Mouse (Mus musculus): ENCODE measurements around the gene Olfr624. TPM values are rescaled to one million over a fixed set of nuclear protein-coding genes. Genes with fewer than 3 reads are reported as not detected.
"Not testable (repeated sequence)": the region's sequence is repeated elsewhere in the genome, so short reads cannot be mapped to it uniquely, and the experiment has no call there.

Olfr624 gene
- 0.12 TPM in 1 of 2 replicates, not detected in the other for total RNA-seq (2017)

DNA sequence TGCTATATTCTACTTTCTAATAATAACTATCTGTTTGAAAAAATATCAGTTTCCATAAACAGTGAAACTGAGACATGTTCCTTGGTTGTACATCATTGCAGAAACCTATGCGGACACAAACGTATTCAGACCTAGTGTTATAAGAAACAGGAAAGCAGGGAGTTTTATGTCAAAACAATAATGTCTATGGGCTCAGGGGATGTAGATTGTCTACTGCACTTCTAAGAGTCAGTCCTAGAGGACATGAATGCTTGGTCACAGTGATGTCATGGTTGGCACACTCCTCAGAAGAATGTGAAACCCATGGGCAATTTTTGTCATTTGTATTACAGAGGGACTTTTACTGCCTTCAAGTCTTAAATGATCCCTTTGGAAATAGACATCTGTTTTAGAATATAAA is at the start of gene Olfr624:
Gene Olfr624 (minus strand): TSS at position 101 of the 400 bp plus-strand sequence.
- ATAC-seq (ENCODE audit: extremely low read depth, insufficient number of reproducible peaks, low FRiP score, poor library complexity, severe bottlenecking) = no peak

DNA sequence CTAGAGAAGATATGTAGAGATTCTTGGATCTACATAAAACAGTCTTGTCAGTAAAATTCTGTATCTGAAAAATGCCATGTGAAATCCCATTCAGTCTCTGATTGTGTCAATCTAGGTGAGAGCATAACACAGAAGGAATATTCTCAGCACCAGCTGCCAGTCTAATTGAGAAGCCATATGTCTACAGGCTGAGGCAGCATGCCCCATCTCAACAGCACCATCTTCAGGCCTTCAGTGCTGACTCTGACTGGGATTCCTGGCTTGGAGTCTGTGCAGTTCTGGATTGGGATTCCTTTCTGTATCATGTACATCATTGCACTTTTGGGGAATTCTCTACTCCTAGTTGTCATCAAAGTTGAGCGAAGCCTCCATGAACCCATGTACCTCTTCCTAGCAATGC is 45.4 kb upstream of the Olfr624 start:
- not testable (repeated sequence) for ATAC-seq (ENCODE audit: extremely low read depth, insufficient number of reproducible peaks, low FRiP score, poor library complexity, severe bottlenecking)

DNA sequence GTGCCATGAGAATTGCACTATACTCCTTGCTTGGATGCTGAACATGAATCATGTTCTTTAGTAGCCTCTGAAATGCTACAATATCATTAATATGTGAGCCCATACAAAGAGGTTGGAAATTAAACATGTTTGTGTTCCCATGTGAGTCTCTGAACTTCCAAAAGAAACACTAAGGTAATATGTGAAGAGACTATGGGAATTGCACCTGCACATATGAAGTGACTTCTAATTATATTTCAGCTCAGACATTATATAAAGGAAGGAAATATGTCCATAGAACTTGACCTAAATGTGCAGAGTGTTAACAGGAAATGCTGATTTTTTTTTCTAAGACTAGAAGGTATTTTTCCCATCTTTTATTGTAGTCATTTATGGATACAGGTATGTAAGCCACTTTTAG is 43.4 kb upstream of the Olfr624 start, which contains the start of gene Olfr243:
Gene Olfr243 (plus strand): TSS at position 301 of the 400 bp plus-strand sequence.
- no peak for ATAC-seq (ENCODE audit: extremely low read depth, insufficient number of reproducible peaks, low FRiP score, poor library complexity, severe bottlenecking)

DNA sequence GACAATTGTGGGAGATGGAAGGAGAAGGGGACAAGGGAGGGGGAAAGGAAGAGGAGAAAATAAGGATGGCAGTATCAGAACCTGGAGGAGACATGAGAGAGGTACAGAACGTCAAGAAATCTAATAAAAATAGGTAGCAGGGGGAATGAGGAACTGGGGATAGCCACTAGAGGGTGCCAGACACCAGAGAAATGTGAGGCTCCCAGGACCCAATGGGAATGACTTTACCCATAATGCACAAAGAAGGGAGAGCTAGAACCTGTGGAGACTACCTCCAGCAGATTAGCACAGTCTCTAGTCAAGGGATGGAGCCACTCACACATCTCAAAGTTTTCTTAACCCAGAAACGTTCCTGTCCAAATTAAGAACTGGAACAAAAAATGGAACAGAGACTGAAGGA is 41.0 kb upstream of the Olfr624 start:
- no peak for ATAC-seq (ENCODE audit: extremely low read depth, insufficient number of reproducible peaks, low FRiP score, poor library complexity, severe bottlenecking)

DNA sequence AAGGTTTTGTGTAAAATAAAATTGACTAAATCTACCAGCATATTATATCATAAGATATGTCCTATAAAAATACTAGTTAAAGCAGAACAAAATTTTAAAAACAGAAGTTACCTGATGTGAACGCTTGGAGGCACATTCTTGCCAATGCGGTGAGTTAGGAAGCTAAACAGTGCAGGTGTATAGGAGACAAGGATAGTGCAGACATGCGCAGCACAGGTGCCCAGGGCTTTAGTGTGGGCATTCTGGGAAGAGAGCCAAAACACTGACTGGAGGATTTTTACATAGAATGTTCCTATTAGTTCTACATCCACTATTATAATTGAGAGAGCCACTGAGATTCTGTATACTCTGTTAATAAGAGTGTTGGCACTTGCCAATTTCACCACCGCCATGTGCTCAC is 28.5 kb upstream of the Olfr624 start:
- no peak for ATAC-seq (ENCODE audit: extremely low read depth, insufficient number of reproducible peaks, low FRiP score, poor library complexity, severe bottlenecking)

DNA sequence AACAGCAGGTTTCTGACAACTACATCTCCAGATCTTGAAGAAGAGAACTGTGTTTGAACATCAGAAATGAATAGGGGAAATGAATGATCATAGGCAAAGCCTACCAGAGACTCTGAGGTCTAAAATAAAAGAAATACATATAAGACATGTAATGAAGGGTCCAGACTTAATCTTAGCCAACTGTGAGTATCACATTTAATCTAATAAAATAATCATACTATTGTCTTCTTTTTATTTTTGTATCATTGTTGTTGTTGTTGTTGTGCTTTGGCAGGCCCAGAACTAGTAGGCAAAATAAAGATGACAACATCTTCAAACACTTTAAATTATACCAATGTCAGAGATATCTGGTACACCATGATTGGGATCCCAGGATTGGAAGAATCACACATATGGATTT is 11.4 kb upstream of the Olfr624 start, which contains the start of gene Olfr625-ps1:
Gene Olfr625-ps1 (plus strand): TSS at position 301 of the 400 bp plus-strand sequence.
- no peak for ATAC-seq (ENCODE audit: extremely low read depth, insufficient number of reproducible peaks, low FRiP score, poor library complexity, severe bottlenecking)

DNA sequence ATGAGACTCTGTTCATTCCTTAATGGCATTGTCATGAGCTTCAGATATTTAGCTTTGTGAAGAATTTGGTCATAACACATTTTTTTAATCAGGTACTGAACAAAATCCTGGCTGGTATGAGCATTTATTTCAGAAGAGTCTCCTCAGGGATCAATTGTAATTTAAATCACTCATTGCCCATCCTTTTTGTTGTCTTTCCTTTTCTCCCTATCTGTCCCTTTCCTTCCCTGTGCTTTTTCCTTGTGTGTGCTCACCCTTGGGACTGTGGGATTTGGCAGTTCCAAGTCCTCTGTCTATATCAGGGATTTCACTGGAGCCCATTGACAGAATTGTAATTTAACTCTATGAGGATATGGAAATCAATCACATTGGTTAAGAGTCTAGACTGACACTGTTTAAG is 7.4 kb downstream of the Olfr624 start, which contains the start of gene Olfr623:
Gene Olfr623 (minus strand): TSS at position 101 of the 400 bp plus-strand sequence.
- no peak for ATAC-seq (ENCODE audit: extremely low read depth, insufficient number of reproducible peaks, low FRiP score, poor library complexity, severe bottlenecking)

DNA sequence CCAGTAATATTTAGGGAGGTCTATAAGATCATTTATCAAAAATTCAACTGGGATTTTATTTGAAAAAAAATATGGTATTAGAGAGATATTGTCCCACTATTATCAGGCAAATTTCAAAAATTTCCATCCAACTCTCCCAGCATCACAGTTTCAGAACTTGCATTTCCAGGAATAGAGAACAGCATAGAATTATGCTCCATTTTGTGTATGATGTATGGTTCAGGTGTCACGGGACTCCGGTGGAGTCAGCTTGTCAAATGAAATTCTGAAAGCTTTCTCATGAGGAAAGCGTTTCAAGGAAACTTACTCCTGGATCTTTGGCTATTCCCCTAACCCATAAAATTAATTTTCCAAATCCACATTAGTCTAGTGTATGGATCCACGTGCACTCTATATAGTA is 26.9 kb downstream of the Olfr624 start:
- ATAC-seq (ENCODE audit: extremely low read depth, insufficient number of reproducible peaks, low FRiP score, poor library complexity, severe bottlenecking) = no peak

DNA sequence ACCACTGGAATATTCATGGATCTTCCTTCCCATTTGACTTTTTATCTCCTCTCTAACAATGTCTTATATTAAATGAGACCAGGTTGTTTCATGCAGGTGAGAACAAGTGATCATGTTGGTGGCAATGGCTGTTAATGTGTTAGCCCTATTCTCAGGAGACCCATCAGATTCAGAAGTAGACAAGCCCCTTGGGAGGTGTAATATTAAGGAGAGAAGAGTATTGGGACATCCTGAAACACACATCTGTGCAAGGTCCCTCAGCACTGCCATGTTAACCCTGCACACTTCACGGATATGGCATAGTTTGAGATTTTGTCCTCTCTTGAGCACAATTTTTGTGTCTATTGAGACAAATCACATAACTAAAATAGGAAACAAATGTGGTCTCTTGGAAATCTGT is 28.4 kb downstream of the Olfr624 start, which contains the start of gene Olfr622:
Gene Olfr622 (minus strand): TSS at position 101 of the 400 bp plus-strand sequence.
- ATAC-seq (ENCODE audit: extremely low read depth, insufficient number of reproducible peaks, low FRiP score, poor library complexity, severe bottlenecking) = no peak

DNA sequence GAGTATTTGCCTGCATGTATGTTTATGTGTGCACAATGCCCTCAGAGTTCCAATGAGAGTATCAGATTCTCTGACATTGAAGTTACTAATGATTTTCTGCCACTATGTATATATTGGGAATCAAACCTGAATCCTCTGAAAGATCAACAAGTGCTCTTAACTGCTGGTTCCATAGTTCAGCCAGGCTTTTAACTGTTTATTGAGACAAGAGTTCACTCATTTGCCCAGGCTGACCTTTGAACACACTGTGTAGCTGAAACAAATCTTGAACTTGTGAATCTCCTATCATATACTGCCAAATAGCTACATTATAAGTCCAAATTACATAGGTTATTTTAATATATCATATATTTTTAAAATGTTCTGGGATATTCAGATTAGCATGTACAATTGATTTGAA is 34.2 kb downstream of the Olfr624 start:
- no peak for ATAC-seq (ENCODE audit: extremely low read depth, insufficient number of reproducible peaks, low FRiP score, poor library complexity, severe bottlenecking)

Other genes with a start within 250 kb of the Olfr624 start
- gene Olfr605, start 225.8 kb downstream of the Olfr624 start, total RNA-seq (2017) = not detected in 2 replicates
- not detected in 2 replicates for gene Olfr606, start 222.1 kb downstream of the Olfr624 start, total RNA-seq (2017)
- not detected in 2 replicates for gene Olfr607, start 207.0 kb downstream of the Olfr624 start, total RNA-seq (2017)
- not detected in 2 replicates for gene Olfr608, start 201.3 kb downstream of the Olfr624 start, total RNA-seq (2017)
- gene Olfr609, start 173.1 kb downstream of the Olfr624 start, total RNA-seq (2017) = 0.12 TPM in 1 of 2 replicates, not detected in the other
- not detected in 2 replicates for gene Olfr610, start 159.1 kb downstream of the Olfr624 start, total RNA-seq (2017)
- not detected in 2 replicates for gene Olfr611, start 150.3 kb downstream of the Olfr624 start, total RNA-seq (2017)
- gene Olfr612, start 128.5 kb downstream of the Olfr624 start, total RNA-seq (2017) = not detected in 2 replicates
- gene Olfr613, start 123.1 kb downstream of the Olfr624 start, total RNA-seq (2017) = not detected in 2 replicates
- not detected in 2 replicates for gene Olfr615, start 115.1 kb downstream of the Olfr624 start, total RNA-seq (2017)
- gene Olfr616, start 102.0 kb downstream of the Olfr624 start, total RNA-seq (2017) = not detected in 2 replicates
- gene Olfr617, start 98.1 kb downstream of the Olfr624 start, total RNA-seq (2017) = not detected in 2 replicates
- not detected in 2 replicates for gene Olfr618, start 81.1 kb downstream of the Olfr624 start, total RNA-seq (2017)
- not detected in 2 replicates for gene Olfr619, start 70.6 kb downstream of the Olfr624 start, total RNA-seq (2017)
- gene Olfr620, start 58.7 kb downstream of the Olfr624 start, total RNA-seq (2017) = 0.25 TPM in 1 of 2 replicates, not detected in the other
- gene Olfr622, start 28.5 kb downstream of the Olfr624 start, total RNA-seq (2017) = not detected in 2 replicates
- not detected in 2 replicates for gene Olfr623, start 7.5 kb downstream of the Olfr624 start, total RNA-seq (2017)
- not detected in 2 replicates for gene Olfr625-ps1, start 11.5 kb upstream of the Olfr624 start, total RNA-seq (2017)
- gene Olfr243, start 43.5 kb upstream of the Olfr624 start, total RNA-seq (2017) = 0.12 TPM in 1 of 2 replicates, not detected in the other
- not detected in 2 replicates for gene Olfr628, start 59.2 kb upstream of the Olfr624 start, total RNA-seq (2017)
- gene Olfr629, start 73.8 kb upstream of the Olfr624 start, total RNA-seq (2017) = not detected in 2 replicates
- not detected in 2 replicates for gene Olfr630, start 86.1 kb upstream of the Olfr624 start, total RNA-seq (2017)
- 0.23 TPM in 1 of 2 replicates, not detected in the other for gene Olfr69, start 100.4 kb upstream of the Olfr624 start, total RNA-seq (2017)
- gene Olfr68, start 108.5 kb upstream of the Olfr624 start, total RNA-seq (2017) = not detected in 2 replicates
- gene Olfr67, start 120.6 kb upstream of the Olfr624 start, total RNA-seq (2017) = not detected in 2 replicates
- gene Hbb-bt, start 142.8 kb upstream of the Olfr624 start, total RNA-seq (2017) = 1,968 and 2,313 TPM in 2 replicates
- gene Hbb-bs, start 156.9 kb upstream of the Olfr624 start, total RNA-seq (2017) = 10,177 and 10,178 TPM in 2 replicates
- not detected in 2 replicates for gene Hbb-bh2, start 169.3 kb upstream of the Olfr624 start, total RNA-seq (2017)
- gene Hbb-bh1, start 172.0 kb upstream of the Olfr624 start, total RNA-seq (2017) = not detected in 2 replicates
- not detected in 2 replicates for gene Hbb-y, start 182.0 kb upstream of the Olfr624 start, total RNA-seq (2017)
- gene Olfr66, start 215.1 kb upstream of the Olfr624 start, total RNA-seq (2017) = 0.12 TPM in 1 of 2 replicates, not detected in the other
- not detected in 2 replicates for gene Olfr64, start 223.3 kb upstream of the Olfr624 start, total RNA-seq (2017)
- gene Olfr65, start 232.3 kb upstream of the Olfr624 start, total RNA-seq (2017) = not detected in 2 replicates